Mouse (Mus musculus): ENCODE data around the gene Dixdc1.

DNA sequence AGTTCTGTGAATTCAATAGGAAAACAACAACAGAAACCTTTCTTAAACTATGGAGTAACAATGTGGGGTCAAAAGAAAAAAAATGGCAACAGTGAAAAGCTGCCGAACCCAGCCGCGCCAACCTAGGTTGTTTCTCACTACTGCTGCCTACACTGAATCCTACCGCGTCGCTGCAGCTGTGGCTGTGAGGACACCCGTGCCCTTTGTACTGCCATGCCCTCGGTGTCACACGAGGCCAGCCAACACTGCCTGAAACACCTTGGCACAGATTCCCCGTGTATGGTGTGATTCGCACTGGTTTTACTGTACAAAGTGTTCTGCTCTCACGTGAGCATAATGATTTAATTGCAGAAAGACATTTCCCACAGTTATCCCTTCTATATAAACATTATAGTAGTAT, 78.9 kb downstream of the Dixdc1 start:
- TF ChIP-seq GATA1 (IDR thresholded peaks at IDR 0.05; ENCODE audit: low read length) (no peak), TAL1 (IDR thresholded peaks at IDR 0.05; ENCODE audit: low read length) (no peak)
